Mouse (Mus musculus) testis, postnatal 10 days (tissue): Measurements from ENCODE around the gene Reck.

Experiments
- DNase-seq: peaks from one replicate; pipeline ENCODE4 v3.0.0; 2021; ENCODE audit warnings: low spot score

The Reck gene

DNA sequence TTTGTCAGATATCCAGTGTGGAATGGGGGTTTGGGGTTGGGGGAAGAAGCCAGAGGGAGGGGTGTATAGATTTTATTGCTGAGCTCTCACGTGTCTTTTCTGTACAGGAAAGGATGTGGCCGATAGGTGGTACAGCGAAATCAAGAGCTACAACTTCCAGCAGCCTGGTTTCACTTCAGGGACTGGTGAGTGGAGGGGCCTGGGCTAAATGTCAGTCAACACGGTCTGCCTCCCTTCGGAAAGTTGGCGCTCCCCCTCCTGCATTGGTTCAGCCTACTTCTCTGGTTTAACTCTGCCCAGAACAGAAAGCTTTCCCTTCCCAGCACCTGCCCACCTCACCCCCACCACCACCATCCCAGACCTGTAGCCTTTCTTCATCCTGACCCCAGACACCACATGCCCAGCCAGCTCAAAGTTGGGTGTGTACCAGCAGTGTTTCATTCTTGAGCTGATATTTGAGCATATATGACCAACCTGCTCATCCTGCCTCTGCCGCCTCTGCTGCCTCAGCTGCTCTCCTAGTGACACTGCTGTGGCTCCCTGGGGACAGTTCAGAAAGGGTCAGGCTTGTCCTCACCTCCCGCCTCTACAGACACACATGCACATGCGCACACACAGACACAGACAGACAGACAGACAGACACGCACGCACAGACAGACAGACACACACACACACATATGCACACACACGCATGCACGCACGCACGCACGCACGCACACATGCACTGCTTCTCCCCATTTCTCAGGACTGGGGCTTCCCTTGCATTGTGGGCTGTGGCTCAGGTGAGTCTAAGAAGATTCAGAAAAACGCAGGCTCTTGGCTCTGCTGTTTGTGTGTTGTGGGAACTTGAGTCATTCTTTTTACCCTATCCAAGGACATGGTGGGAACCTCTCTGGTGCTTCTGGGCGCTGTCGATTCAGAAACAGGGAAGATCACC is 95.3 kb downstream of the Reck start:
- DNase-seq = no peak

DNA sequence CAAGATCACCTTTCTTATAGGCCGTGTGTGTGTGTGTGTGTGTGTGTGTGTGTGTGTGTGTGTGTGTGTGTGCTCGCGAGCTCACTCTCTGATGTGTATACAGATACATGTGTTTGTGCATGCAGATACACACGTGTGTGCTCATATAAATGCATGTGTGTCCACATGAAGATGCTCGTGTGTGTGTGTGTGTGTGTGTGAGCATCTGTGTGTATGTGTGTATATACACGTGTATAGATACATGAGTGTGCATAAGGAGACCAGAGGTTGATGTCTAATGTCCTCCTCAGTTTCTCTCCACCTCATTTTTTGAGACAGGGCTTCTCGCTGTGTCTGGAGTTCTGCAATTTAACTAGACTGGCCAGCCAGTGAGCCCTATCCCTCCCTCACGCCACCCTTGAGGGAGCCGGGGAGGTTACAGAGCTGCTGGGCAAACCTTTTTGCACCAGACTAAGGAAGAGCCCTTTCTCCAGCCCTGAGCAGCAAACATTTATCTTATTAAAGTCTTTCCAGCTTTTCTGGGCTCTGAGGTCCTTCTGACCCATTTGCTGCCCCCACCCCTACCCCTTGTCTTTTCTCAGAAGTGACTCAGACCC is 96.3 kb downstream of the Reck start:
- DNase-seq = no peak

DNA sequence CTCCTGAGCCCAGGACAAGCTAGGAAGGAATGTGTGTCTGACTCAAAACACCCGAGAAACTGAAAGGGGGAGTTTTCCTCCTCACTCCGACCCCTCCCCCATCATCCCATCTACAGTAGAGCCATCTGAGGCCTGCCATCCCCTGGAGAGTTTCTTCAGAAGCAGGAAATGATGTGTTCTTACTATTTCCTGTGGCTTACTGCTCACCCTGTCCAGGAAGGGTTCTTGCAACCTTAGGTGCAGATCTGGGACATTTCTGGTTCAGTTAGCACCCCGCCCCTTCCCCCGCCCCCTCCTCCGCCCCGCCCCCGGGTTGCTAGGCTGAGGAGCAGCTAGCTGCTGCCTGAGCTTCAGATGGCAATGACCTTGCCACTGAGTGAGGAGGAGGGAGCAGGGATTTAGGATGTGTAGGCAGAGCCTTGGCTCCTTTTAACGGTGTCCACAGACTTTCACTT is 96.8 kb downstream of the Reck start:
- no peak for DNase-seq

DNA sequence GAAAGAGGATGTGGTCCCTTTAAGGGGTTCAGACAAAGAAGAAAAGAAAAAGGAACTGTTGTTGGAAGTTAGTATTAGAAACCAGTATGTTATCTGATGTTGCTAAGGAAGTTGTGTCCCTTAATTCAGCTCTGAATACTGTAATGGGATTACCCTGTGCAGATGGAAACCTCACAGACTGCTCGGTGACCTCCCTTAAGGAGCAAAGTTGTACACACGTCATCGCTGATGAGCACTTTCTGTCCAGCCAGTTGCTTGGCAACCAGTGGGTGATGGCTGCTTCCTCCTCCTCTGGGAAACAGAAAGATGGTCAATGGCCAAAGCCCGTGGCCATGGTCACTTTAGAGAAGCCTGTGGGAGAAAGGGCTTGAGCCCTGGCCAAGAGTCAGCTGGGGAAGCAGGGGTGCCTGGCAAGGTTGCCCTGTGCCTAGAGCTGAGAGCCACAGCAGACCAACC is 98.2 kb downstream of the Reck start:
- no peak for DNase-seq

DNA sequence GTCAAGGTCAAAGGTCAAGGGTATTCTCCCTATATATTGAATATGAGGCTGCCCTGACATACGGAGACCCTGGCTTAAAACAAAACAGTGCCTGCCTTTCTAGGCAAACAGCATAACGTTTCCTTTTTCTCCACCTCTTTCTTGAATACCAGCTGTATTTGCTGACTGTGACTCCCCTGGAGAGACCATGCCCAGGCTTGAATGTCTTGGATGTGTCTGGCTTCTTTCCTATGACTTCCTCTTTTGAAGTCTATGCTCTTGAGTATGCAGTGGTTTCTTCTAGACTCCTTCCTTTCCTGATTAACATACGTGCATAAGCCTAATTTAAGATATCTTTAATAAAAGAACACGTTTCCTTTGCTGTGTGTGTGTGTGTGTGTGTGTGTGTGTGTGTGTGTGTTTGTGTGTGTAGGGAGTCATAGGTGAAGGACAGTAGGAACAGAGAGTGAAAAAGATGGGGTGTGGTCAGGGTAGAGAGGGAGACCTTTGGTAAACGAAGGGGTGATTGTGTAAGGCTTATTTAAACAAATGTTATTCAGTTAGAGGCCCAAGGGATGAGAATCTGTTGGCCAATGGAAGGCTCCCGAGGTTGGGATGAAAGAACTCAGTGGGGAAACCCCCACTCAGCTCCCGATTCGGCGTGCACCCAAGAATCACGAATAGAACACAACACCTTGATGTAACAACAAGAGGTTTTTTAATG is 99.7 kb downstream of the Reck start:
- no peak for DNase-seq

DNA sequence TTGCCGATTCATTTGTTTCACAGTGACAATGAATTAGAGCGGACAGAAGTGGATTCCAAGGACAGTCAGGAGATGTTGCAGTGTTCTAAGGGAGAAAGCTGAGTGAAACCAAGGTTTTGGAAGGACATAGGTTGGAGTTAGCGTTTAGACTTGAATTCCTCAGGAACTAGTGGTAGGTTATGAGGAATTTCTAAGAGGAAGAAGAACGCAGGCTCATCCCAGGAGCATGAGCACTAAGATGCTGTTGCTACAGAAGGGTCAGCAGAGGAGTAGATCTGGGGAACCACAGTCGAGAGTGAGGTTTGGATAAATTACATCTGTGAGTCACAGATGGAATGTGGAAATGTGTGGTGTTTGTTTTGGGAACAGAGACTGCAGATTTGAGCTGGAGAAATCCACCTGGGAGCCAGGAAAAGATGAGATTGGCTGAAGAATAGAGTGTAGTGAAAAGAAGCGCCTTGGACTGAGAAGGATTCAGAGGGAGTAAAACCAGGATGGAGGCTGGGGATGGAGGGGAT is 101.0 kb downstream of the Reck start:
- DNase-seq = no peak

DNA sequence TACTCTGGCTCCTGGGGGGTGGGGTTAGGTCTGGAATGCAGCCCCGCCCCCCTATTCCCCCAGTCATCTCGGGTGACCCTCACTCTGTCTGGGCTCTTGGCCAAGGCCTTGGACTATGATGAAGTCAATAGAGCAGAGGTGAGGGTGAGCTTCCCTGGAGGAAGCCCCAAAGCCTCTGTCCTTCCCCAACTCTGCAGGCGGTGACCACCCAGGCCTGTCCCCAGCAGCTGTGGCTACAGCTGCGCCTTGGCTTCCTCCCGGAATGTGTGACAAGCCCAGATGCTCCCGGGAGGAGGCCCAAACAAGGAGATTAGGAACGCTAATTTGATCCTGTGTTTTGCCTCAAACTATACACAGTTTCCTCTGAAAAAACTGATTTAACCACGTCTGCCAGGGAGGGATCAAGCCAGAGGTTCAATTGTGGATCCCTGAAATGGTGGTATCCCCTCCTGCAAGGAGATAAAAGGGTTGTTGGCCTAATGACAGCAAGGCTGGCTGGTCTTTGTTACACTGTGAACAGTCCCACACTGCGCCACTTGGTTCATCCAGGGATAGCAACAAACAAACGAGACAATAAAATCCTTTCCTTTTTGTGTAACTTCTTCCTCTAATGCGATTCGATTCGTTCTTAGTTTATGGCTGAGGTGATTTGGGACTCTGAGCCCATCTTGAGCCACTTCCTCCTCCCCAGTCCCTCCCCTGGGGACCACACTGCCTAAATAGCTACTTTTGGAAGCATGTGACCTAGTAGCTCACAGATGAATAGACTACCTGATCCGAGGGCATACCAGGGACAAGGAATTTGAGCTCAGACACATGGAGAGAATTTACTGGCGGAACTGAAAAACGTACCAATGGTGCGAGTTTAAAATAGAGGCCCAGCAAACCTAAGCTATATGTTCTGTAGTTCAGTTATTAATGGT is 103.5 kb downstream of the Reck start:
- DNase-seq = peak; percentile 82

DNA sequence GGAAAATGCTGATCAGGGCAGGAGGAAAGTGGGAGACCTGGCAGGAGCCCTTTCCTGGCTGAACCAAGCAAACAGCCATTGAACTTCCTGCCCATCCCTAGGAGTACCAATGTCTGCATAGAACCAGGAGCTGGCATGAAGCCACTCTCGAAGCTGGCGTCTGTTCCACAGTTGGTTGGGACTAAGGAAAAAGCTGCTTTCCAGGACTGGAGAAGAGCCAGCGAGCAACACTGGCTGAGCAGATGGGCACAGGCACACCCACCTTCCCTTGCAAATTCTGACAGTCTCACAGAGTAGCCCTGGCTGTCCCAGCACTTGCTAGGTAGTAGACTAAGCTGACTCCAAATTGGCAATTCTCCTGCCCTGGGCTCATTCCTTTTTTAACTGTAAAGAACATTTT is 104.4 kb downstream of the Reck start:
- DNase-seq = peak; percentile 68

DNA sequence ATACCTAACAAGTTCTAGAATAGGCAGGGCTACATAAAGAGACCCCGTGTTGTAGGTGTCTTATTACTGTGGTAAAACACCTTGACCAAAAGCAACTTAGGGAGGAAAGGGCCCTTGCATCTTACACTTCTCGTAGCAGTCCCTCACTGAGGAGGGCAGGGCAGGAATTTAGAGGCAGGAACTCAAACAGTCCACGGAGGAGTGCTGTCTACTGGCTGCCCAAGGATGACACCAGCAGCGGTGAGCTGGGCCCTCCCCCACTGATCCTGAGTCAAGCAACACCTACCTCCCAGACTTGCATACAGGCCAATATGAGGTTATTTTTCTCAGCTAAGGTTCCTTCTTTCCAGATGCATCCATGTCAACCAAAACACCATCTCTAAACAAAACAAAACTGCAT is 104.9 kb downstream of the Reck start:
- DNase-seq = peak; percentile 42

DNA sequence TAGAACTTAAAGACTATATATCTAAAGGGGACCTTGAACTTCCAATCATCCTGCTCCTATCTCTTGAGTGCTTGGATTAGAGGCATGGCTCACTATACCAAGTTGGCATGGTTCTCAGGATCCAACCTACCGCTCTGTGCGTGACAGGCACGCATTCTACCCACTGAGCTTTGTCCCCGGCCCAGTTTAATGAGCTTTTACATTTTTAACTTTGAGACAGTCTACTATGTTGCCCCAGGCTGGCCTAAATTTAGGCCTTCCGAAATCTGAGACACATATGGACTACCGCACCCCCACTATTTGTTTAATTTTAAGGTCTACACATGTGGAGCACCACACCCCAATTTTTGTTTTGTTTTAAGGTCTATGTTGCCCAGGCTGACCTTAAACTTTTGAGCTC is 105.5 kb downstream of the Reck start:
- peak; percentile 19 for DNase-seq

DNA sequence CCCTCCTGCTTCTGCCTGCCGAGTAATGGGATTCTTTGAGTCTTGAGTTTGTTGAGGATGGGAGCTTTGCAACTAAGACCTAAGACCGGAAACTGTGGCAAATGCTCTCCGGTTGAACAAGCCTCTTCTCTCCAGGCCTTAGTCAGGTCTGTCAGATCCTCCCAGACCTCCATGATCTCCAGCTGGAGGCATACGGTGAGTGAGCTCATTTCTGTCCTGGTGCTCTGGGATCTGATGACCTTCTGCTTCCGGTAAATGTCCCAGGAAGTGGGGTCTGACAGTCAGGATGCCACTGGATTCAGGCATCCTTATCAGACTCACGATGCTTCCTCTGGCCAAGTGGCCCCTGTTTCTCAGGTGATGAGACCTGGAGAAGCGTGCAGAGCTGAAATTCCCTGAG is 105.9 kb downstream of the Reck start:
- peak; percentile 28 for DNase-seq

DNA sequence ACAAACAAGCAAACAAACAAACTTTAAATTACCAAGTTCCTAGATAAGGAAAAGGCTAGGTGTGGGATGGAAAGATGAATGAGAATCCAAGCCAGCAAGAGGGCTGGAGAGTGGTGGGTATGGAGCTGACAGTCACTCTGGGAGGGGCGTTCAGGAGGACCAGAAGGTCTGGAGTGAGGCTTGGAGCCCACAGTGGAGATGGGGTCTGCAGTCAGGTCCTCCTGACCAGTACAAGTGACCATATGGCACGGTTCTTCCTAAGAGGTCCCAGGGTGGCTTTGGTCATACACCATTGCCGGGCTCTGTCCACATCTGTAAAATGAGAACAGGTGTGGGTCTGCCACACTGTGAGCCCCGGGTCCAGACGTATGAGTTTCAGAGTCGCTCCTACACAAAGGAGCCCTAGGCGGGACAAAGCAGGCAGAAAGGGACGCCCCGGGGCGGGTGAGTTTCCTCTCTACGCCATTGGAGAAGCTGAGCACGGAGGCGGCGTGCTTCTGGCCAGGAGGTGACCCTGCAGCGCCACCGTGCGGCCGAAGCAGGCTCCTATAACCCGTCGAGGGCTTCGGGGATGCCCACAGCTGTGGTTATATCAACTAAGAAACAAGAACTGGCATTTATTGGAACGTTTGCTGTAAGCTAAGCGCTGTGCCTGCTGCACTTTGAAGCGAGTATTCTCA is 106.9 kb downstream of the Reck start:
- peak; percentile 98 for DNase-seq

DNA sequence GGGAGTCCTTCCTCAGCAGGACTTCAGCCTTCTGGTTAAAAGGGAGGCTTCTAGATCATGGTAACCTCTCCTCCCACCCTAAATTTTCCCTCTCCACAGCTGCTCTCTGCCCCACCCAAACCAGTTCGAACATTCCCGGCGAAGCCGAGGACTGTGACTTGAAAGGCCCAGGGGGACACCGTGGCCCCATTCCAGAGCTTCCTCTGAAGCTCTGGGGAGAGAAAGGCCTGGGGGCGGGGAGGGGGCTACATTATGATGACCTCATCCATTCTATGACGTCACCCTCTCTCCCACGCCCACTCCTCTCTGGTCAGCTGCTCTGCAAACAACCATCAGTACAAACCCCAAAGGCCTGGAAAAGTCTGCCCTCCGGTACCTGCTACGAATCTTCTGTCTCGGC is 107.9 kb downstream of the Reck start, which contains the start of gene Ccin:
Ccin (plus strand) TSS at position 303 of the 400 bp plus-strand sequence.
- peak; percentile 56 for DNase-seq

DNA sequence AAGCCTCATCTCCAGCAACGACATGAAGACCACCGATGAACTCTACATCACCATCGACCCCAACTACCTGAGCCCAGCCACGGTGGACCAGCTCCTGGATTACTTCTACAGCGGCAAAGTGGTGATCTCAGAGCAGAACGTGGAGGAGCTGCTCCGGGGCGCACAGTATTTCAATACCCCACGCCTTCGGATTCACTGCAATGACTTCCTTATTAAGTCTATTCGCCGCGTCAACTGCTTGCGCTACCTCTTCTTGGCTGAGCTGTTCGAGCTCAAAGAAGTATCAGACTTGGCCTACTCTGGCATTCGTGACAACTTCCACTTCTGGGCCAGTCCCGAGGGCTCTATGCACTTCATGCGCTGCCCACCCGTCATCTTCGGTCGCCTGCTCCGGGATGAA is 108.4 kb downstream of the Reck start:
- DNase-seq = no peak

DNA sequence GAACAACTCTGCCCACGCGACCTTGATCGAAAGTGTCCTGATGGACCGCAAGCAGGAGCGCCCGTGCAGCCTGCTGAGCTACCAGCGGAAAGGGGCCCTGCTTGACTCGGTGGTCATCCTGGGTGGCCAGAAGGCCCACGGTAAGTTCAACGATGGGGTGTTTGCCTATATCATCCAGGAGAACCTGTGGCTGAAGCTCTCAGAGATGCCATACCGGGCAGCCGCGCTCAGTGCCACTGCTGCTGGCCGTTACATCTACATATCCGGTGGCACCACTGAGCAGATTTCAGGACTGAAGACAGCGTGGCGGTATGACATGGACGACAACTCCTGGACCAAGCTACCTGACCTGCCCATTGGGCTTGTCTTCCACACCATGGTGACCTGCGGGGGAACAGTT is 109.0 kb downstream of the Reck start:
- no peak for DNase-seq

DNA sequence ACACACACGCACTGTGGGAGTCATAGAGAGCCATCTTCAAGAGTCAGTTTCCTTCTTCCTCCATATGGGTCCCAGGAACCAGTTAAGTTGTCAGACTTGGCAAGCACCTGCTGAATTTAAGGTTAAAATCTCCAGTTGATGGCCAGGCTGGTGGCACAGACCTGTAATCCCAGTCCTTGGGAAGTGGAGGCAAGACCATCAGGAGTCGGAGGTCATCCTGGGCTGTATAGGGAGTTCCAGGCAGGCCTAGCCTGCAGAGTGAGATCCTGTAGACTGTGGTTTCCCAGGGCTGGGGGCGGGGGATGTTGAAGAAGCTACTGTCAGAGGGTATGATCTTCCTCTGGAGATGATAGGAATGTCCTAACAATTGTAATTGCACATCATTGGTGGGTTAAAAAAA is 113.6 kb downstream of the Reck start:
- no peak for DNase-seq

DNA sequence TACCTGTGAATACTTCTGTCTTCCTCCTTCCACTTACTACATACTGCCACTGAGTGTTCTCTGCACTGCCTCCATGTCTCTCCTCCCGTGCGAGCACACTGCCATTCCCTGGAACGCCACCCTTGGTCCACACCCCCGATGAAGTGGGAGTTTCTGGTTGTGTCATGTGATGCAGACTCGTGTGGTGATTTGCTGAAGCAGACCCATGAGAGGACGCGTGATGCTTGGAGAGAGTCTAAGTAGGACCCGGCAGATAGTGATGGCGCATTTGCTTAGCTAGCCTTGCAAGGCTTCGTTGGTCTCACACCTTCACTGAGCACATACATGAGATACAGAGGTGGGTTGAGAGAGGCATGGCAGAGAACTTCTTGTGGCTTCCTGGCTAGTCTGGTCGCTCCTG is 117.7 kb downstream of the Reck start:
- no peak for DNase-seq

DNA sequence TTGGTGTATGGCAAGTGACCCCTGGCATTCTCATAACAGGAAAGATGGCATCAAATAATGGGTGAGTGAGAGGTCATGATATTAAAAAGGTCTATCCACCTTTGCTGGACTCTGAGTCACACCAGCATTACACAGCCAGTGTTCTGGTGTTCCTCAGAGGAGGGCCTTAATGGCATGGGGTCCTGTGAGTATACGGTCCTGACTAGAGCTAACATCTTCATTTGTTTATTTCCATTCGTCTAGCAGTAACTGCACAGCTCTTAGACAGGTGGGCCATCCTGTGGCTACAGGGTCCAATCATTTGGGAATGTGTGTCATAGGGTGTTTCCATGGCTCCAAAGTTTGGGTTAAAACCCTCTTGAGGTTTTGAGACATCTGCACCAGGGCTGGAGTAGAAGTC is 119.0 kb downstream of the Reck start:
- no peak for DNase-seq
